Mouse (Mus musculus): ENCODE measurements around the gene Ltn1. TPM values are rescaled to one million over a fixed set of nuclear protein-coding genes. Genes with fewer than 3 reads are reported as not detected.

Ltn1 gene
- polyA plus RNA-seq, 1 experiment from 2014 or later, result 19.8 TPM

GRCm38 (mm10) chr16:87440184-87440686, 7.8 kb upstream of the Ltn1 start, which contains the start of gene Rwdd2b:
TSS of gene Rwdd2b (minus strand) at chr16:87440573.
- Histone ChIP-seq H3K4me3 (peak within 1 kb of the TSS; percentile 90), H3K9ac (peak within 1 kb of the TSS; percentile 87), H3K27me3 (replicated peaks) (no peaks in the 10 kb centered on the region), H3K36me3 (no peaks in the 10 kb centered on the region), H3K9me3 (replicated peaks) (no peaks in the 10 kb centered on the region), H3K27ac (peak within 1 kb of the TSS; percentile 87), H3K4me1 (peaks cover 20% of the 10 kb centered on the region), H3K4me2 (peak within 1 kb of the TSS; percentile 85)
- ATAC-seq, result peak; percentile 95
- WGBS (ENCODE audit: insufficient replicate concordance), result under 1% methylated on average over 38 of the region's 38 CpGs

- H3K27ac ChIP-seq, result no peak overlapping the region
- H3K9ac ChIP-seq, result 0 out of 2 replicates have a peak overlapping the region, but pooled peaks have one; percentile 17
- no peak overlapping the region for H3K4me2 ChIP-seq
- no peaks in the 10 kb centered on the region for H3K36me3 ChIP-seq
- 81% methylated on average over 8 of the region's 8 CpGs for WGBS (ENCODE audit: insufficient replicate concordance)
- no peak overlapping the region for H3K4me3 ChIP-seq
- no peaks in the 10 kb centered on the region for H3K27me3 ChIP-seq (replicated peaks)
- no peaks in the 10 kb centered on the region for H3K9me3 ChIP-seq (replicated peaks)
- no peak for ATAC-seq
- H3K4me1 ChIP-seq, result peaks cover 20% of the 10 kb centered on the region
Measured at GRCm38 (mm10) chr16:87438697-87439096, 6.3 kb upstream of the Ltn1 start.

GRCm38 (mm10) chr16:87437096-87437495, 4.7 kb upstream of the Ltn1 start:
- ATAC-seq, result no peak
- Histone ChIP-seq H3K9ac (no peak overlapping the region), H3K4me1 (peaks cover 24% of the 10 kb centered on the region), H3K9me3 (replicated peaks) (no peaks in the 10 kb centered on the region), H3K27me3 (replicated peaks) (no peaks in the 10 kb centered on the region), H3K4me3 (no peak overlapping the region), H3K4me2 (no peak overlapping the region), H3K27ac (no peak overlapping the region), H3K36me3 (no peaks in the 10 kb centered on the region)
- WGBS (ENCODE audit: insufficient replicate concordance), result 89% methylated on average over 21 of the region's 21 CpGs

DNA sequence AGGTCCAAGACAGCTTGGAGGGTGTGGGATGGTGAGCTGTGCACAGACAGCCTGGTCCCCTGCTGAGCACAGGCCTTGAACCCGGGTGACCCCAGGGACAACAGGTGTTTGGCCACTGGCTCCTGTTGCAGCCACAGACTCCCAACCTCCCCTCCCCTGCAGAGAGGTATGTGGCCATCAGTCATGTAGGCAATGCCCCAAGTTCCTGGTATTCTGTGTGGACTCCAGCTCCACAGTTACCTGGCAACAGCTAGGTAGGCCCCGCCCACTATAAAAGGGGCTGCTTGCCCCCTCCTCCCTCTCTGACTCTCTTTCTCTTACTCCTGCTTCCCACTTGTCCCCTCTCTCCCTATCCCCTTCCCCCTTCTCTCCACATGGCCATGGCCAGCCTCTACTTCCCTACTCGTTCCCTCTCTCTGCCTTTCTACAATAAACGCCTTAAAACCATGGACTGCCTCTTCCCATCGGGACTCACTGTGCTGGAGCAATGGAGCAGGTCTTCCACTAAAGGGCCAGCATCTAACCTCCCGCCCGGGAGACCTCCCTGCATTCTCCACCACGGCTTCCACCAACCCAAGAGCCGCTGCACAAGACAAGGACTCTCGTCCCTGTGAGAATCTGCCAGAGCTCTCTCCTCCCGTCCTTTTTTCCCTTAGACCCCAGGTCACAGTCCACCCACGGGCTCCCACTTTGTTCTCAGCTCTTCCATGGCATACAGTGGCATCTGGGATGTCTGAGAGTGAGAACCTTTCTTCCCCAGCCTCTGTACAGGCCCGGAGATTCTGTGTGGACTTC, 3.2 kb upstream of the Ltn1 start:
- WGBS (ENCODE audit: insufficient replicate concordance), result 72% methylated on average over 13 of the region's 13 CpGs
- Histone ChIP-seq H3K4me1 (peaks cover 23% of the 10 kb centered on the region), H3K36me3 (no peaks in the 10 kb centered on the region), H3K27ac (no peak overlapping the region), H3K4me3 (no peak overlapping the region), H3K27me3 (replicated peaks) (no peaks in the 10 kb centered on the region), H3K9me3 (replicated peaks) (no peaks in the 10 kb centered on the region), H3K4me2 (no peak overlapping the region), H3K9ac (no peak overlapping the region)
- no peak for ATAC-seq

- no peaks in the 10 kb centered on the region for H3K9me3 ChIP-seq (replicated peaks)
- H3K36me3 ChIP-seq, result no peaks in the 10 kb centered on the region
- ATAC-seq, result no peak
- H3K27ac ChIP-seq, result no peak overlapping the region
- H3K27me3 ChIP-seq (replicated peaks), result no peaks in the 10 kb centered on the region
- 65% methylated on average over 6 of the region's 6 CpGs for WGBS (ENCODE audit: insufficient replicate concordance)
- peaks cover 29% of the 10 kb centered on the region for H3K4me1 ChIP-seq
- no peak overlapping the region for H3K9ac ChIP-seq
- H3K4me2 ChIP-seq, result no peak overlapping the region
- H3K4me3 ChIP-seq, result no peak overlapping the region
Measured at GRCm38 (mm10) chr16:87434946-87435345, 2.5 kb upstream of the Ltn1 start.

DNA sequence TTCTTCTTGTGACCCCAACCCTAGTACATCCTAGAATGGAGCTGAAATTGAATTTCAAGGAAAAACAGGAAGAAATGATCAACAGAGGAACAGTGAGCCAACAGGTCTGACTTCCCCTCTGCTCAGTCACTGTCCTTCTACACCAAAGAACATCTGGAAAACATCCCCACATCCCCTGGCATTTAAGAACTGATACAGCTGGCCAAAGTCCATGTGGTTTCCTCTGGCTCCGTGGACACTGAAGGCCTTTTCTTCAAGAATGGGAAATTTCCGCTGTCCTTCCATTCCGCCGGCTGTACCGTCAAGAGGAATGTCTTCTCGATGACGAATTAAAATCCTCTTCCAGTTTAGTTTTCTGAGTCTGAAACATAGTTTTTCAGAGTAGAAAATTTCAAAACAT, 1.9 kb upstream of the Ltn1 start:
- Histone ChIP-seq H3K27me3 (replicated peaks) (no peaks in the 10 kb centered on the region), H3K36me3 (no peaks in the 10 kb centered on the region), H3K4me3 (no peak overlapping the region), H3K9me3 (replicated peaks) (no peaks in the 10 kb centered on the region), H3K4me1 (peaks cover 30% of the 10 kb centered on the region), H3K4me2 (no peak overlapping the region), H3K27ac (no peak overlapping the region), H3K9ac (no peak overlapping the region)
- 87% methylated on average over 7 of the region's 7 CpGs for WGBS (ENCODE audit: insufficient replicate concordance)
- no peak for ATAC-seq

DNA sequence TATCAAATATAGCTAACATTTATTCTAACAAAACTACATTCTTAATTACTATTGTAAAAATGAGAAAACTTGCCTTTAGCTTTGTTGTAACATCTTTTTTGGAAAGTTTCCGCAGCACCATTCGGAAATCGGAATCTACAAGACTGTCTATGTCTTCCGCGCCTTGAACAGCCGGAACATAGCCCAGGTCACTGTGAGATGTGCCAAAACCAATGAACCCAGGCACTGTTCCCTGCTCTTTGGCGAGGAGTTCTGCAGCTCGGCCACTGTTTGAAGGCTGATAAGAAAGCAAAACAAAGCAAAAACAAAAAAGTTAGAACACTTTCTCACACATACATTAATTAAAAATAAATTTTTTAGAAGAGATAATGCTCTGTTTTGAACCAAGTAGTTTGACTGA, 4.9 kb downstream of the Ltn1 start:
- Histone ChIP-seq H3K9ac (no peak overlapping the region), H3K4me1 (peaks cover 26% of the 10 kb centered on the region), H3K36me3 (peaks cover 49% of the 10 kb centered on the region), H3K9me3 (replicated peaks) (no peaks in the 10 kb centered on the region), H3K27me3 (replicated peaks) (no peaks in the 10 kb centered on the region), H3K4me2 (no peak overlapping the region), H3K4me3 (no peak overlapping the region), H3K27ac (no peak overlapping the region)
- WGBS (ENCODE audit: insufficient replicate concordance), result 90% methylated on average over 8 of the region's 8 CpGs
- ATAC-seq, result no peak

DNA sequence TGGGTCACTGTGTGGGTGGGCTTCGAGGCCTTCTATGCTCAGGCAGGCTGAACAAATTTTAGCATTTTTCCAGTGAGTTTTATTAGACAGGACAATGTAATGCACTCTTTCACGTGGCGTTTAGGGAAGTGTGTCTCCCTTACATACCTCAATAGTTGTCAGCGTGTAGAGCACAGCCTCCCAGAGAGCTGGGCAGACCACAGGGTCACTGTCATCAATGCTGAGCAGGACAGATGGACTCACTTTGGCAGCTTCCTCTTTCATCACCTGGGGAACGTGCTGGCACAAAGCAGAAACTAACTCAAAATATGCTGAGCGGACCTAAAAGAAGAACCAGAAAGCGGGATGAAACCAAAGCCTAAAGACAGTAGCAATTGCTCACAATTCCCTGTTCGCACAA, 11.8 kb downstream of the Ltn1 start:
- Histone ChIP-seq H3K27ac (no peak overlapping the region), H3K4me2 (no peak overlapping the region), H3K9ac (no peak overlapping the region), H3K4me1 (no peaks in the 10 kb centered on the region), H3K4me3 (no peak overlapping the region), H3K27me3 (replicated peaks) (no peaks in the 10 kb centered on the region), H3K9me3 (replicated peaks) (peaks cover 9% of the 10 kb centered on the region; the same call in 1 of the 2 replicates), H3K36me3 (peaks cover 97% of the 10 kb centered on the region)
- 82% methylated on average over 8 of the region's 8 CpGs for WGBS (ENCODE audit: insufficient replicate concordance)
- no peak for ATAC-seq

DNA sequence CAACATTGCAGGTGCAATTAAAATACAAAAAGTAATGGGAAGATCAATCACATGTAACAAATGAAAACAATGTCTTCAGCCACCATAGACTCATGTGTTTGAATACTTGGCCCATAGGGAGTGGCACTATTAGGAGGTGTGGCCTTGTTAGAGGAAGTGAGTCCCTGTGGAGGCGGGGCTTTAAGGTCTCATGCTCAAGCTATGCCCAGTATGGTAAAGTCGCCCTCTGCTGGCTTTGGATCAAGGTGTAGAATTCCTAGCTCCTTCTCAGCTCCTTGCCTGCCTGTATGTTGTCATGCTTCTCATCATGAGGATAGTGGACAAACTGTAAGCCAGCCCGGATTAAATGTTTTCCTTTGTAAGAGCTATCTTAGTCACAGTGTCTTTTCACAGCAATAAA, 27.4 kb downstream of the Ltn1 start:
- Histone ChIP-seq H3K4me3 (no peak overlapping the region), H3K4me2 (no peak overlapping the region), H3K9ac (no peak overlapping the region), H3K4me1 (no peaks in the 10 kb centered on the region), H3K9me3 (replicated peaks) (no peaks in the 10 kb centered on the region), H3K36me3 (peaks cover 92% of the 10 kb centered on the region), H3K27ac (no peak overlapping the region), H3K27me3 (replicated peaks) (no peaks in the 10 kb centered on the region)
- peak; percentile 82 for ATAC-seq
- WGBS (ENCODE audit: insufficient replicate concordance), result 77% methylated on average over 3 of the region's 3 CpGs

DNA sequence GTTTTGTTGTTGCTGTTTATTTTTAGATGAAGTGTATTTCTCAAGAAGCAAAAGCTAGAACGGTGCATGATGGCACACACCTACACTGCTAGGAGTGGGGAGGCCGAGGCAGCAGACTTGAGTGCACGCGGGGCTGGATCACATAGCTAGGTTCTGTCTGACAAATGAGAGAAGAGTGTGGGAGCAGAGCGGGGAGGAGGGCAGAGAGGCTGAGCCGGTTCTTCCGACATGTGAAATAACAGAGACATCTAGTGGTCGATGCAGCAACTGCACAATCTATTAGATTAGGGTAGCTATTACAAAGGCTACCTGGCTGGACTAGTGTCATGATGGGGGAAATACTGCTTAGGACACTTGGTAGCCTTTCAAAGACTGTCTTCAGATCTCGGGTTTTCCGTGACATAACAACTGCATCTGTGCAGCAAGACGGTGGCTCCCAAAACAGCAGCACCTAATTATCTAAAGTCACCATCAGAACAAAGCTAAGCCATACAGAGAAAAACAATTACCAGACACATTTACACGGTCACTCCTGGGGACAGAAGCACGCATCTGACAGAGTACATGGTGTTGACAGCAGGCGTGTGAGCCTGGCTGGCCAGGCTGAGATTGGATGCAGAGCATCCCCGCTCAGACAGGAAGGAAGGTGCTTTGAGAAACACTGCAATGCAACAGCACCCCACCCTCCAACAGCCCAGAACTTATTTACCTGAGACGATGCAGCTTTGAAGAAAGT, 38.4 kb downstream of the Ltn1 start:
- ATAC-seq, result peak; percentile 69; the same call in 1 of the 2 replicates
- Histone ChIP-seq H3K9ac (no peak overlapping the region), H3K27ac (no peak overlapping the region), H3K27me3 (replicated peaks) (no peaks in the 10 kb centered on the region), H3K9me3 (replicated peaks) (no peaks in the 10 kb centered on the region), H3K4me1 (no peaks in the 10 kb centered on the region), H3K36me3 (peaks cover 84% of the 10 kb centered on the region), H3K4me3 (no peak overlapping the region), H3K4me2 (no peak overlapping the region)
- 55% methylated on average over 16 of the region's 16 CpGs for WGBS (ENCODE audit: insufficient replicate concordance)

- H3K27ac ChIP-seq, result no peak overlapping the region
- no peaks in the 10 kb centered on the region for H3K4me1 ChIP-seq
- H3K27me3 ChIP-seq (replicated peaks), result no peaks in the 10 kb centered on the region
- peaks cover 81% of the 10 kb centered on the region for H3K36me3 ChIP-seq
- no peak overlapping the region for H3K4me3 ChIP-seq
- 85% methylated on average over 3 of the region's 3 CpGs for WGBS (ENCODE audit: insufficient replicate concordance)
- H3K4me2 ChIP-seq, result no peak overlapping the region
- H3K9ac ChIP-seq, result no peak overlapping the region
- ATAC-seq, result no peak
- no peaks in the 10 kb centered on the region for H3K9me3 ChIP-seq (replicated peaks)
Measured at GRCm38 (mm10) chr16:87387444-87387977, 44.9 kb downstream of the Ltn1 start.

DNA sequence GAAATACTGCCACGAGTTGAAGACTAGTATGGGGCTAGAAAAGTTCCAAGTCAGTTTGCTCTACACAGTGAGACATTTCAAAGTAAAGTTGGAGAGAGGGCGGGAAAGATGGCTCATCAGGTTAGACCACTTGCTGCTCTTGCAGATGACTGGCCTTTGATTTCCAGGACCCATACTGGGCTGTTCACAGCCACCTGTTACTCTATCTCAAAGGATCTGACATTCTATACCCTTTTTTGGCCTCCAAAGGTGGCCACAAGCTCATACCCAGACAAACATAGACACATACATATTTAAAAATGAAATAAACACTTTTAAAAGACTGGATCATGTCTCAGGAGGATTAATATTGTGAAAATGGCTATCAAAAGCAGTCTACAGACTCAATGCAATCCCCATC, 48.0 kb downstream of the Ltn1 start:
- no peak overlapping the region for H3K4me3 ChIP-seq
- no peaks in the 10 kb centered on the region for H3K4me1 ChIP-seq
- no peak overlapping the region for H3K27ac ChIP-seq
- ATAC-seq, result no peak
- no peak overlapping the region for H3K4me2 ChIP-seq
- H3K9me3 ChIP-seq (replicated peaks), result no peaks in the 10 kb centered on the region
- no peaks in the 10 kb centered on the region for H3K27me3 ChIP-seq (replicated peaks)
- H3K9ac ChIP-seq, result no peak overlapping the region
- H3K36me3 ChIP-seq, result peaks cover 93% of the 10 kb centered on the region
- 73% methylated on average over 2 of the region's 2 CpGs for WGBS (ENCODE audit: insufficient replicate concordance)

Measured in liver, embryonic 12.5 days (tissue).